Mouse (Mus musculus) c-Kit-positive CD71-positive TER-119-positive erythroid progenitor cells, embryonic 14.5 days (primary cell): ENCODE results near the gene Dyrk1a.

ENCODE experiments used
- DNase-seq: peaks from one replicate; pipeline ENCODE4 v3.0.0-alpha.2; 2013; ENCODE audit warnings: low spot score

Gene Dyrk1a

GRCm38 (mm10) chr16:94590977-94591376 is 21.2 kb downstream of the Dyrk1a start:
- DNase-seq: no peak

GRCm38 (mm10) chr16:94591536-94591935 is 21.7 kb downstream of the Dyrk1a start:
- no peak for DNase-seq

- no peak for DNase-seq
Measured at GRCm38 (mm10) chr16:94596633-94597032, 26.8 kb downstream of the Dyrk1a start.

GRCm38 (mm10) chr16:94597640-94598039 is 27.8 kb downstream of the Dyrk1a start:
- DNase-seq: no peak

GRCm38 (mm10) chr16:94599977-94600724 is 30.3 kb downstream of the Dyrk1a start:
- DNase-seq: no peak

GRCm38 (mm10) chr16:94601089-94601488 is 31.3 kb downstream of the Dyrk1a start:
- no peak for DNase-seq

- no peak for DNase-seq
Measured at GRCm38 (mm10) chr16:94601540-94601953, 31.7 kb downstream of the Dyrk1a start.

- no peak for DNase-seq
Measured at GRCm38 (mm10) chr16:94602188-94602587, 32.4 kb downstream of the Dyrk1a start.

GRCm38 (mm10) chr16:94602730-94603129 is 32.9 kb downstream of the Dyrk1a start:
- no peak for DNase-seq

- no peak for DNase-seq
Measured at GRCm38 (mm10) chr16:94606169-94606568, 36.4 kb downstream of the Dyrk1a start.

GRCm38 (mm10) chr16:94607468-94607867 is 37.7 kb downstream of the Dyrk1a start:
- no peak for DNase-seq

GRCm38 (mm10) chr16:94608706-94609594 is 39.1 kb downstream of the Dyrk1a start:
- DNase-seq: no peak

- no peak for DNase-seq
Measured at GRCm38 (mm10) chr16:94612573-94612972, 42.8 kb downstream of the Dyrk1a start.

GRCm38 (mm10) chr16:94617255-94617654 is 47.4 kb downstream of the Dyrk1a start:
- DNase-seq: no peak

- no peak for DNase-seq
Measured at GRCm38 (mm10) chr16:94618543-94618942, 48.7 kb downstream of the Dyrk1a start.

- no peak for DNase-seq
Measured at GRCm38 (mm10) chr16:94619301-94619700, 49.5 kb downstream of the Dyrk1a start.

GRCm38 (mm10) chr16:94624871-94625270 is 55.1 kb downstream of the Dyrk1a start:
- no peak for DNase-seq

GRCm38 (mm10) chr16:94625639-94626038 is 55.8 kb downstream of the Dyrk1a start:
- DNase-seq: no peak

GRCm38 (mm10) chr16:94627736-94628135 is 57.9 kb downstream of the Dyrk1a start:
- no peak for DNase-seq

- no peak for DNase-seq
Measured at GRCm38 (mm10) chr16:94628976-94629729, 59.3 kb downstream of the Dyrk1a start.

- DNase-seq: peak; percentile 66
Measured at GRCm38 (mm10) chr16:94631984-94632383, 62.2 kb downstream of the Dyrk1a start.

- no peak for DNase-seq
Measured at GRCm38 (mm10) chr16:94632424-94632963, 62.7 kb downstream of the Dyrk1a start.
